Mouse (Mus musculus): ENCODE results near the gene Cep162. TPM values are rescaled to one million over a fixed set of nuclear protein-coding genes. Genes with fewer than 3 reads are reported as not detected.

Gene Cep162
- 10 to 100 TPM; 11.2 to 12.3 TPM for total RNA-seq (2023)

GRCm38 (mm10) chr9:87254903-87255695 lies at the start of gene Cep162:
Cep162 (minus strand) TSS chr9:87255536.

GRCm38 (mm10) chr9:87144106-87144505 lies 111.2 kb downstream of the Cep162 start, which contains the start of gene Mrap2:
Mrap2 (plus strand) TSS chr9:87144306.

Other genes with a start within 250 kb of the Cep162 start
- not detected for gene Ripply2, start 240.0 kb downstream of the Cep162 start, total RNA-seq (2023)
- gene Cyb5r4, start 233.5 kb downstream of the Cep162 start, total RNA-seq (2023) = 10 to 100 TPM; 59.6 to 64.1 TPM
- gene Mrap2, start 111.2 kb downstream of the Cep162 start, total RNA-seq (2023) = not detected